Mouse (Mus musculus): Measurements from ENCODE around the gene Ksr2. TPM values are rescaled to one million over a fixed set of nuclear protein-coding genes. Genes with fewer than 3 reads are reported as not detected.

Gene Ksr2
- total and polyA plus RNA-seq, 3 experiments, result not detected

DNA sequence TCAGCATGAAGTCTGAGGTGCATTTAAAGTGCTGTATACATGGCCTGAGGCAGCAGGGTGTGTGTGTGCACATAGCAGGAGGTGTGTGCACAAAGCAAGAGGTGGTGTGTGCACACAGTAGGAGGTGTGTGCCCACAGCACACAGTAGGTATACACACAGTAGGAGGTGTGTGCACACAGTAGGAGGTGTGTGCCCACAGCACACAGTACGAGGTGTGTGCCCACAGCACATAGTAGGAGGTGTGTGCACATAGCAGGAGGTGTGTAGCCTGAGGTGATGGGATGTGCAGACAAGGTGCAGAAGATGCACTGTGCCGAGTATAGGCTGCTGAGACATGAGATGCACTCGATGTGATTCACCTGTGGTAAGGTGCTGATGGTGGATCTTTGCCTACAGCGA, 140.7 kb downstream of the Ksr2 start:
- Histone ChIP-seq H3K9ac (ENCODE audit: control insufficient read depth, low read depth, low read length, poor library complexity, severe bottlenecking) (no peak overlapping the region), H3K27me3 (ENCODE audit: control insufficient read depth in 1 of 2, insufficient read depth in 2 of 2, low read length in 2 of 2) (no peaks in the 10 kb centered on the region), H3K79me2 (ENCODE audit: control insufficient read depth, insufficient read depth, low read length, poor library complexity) (no peaks in the 10 kb centered on the region), H3K36me3 (ENCODE audit: control insufficient read depth in 1 of 2, insufficient read depth in 2 of 2, low read length in 2 of 2) (no peaks in the 10 kb centered on the region), H3K27ac (ENCODE audit: control insufficient read depth, low read depth, low read length) (no peak overlapping the region), H3K9me3 (replicated peaks; ENCODE audit: insufficient read depth, low read length) (no peaks in the 10 kb centered on the region), H3K4me3 (ENCODE audit: control insufficient read depth in 1 of 2, insufficient read depth in 1 of 2, low read depth in 2 of 2, low read length in 2 of 2) (no peak overlapping the region), H3K4me1 (ENCODE audit: control insufficient read depth in 1 of 2, insufficient read depth in 2 of 2, low read length in 2 of 2) (no peaks in the 10 kb centered on the region)
- TF ChIP-seq USF1 (IDR thresholded peaks at IDR 0.05; ENCODE audit: low read depth, low read length), result no peak
- peak; percentile 79 for TF ChIP-seq ZKSCAN1 (IDR thresholded peaks at IDR 0.05; ENCODE audit: low read depth, low read length)
- no peak for TF ChIP-seq SIN3A (IDR thresholded peaks at IDR 0.05; ENCODE audit: low read length)
- TF ChIP-seq E2F4 (IDR thresholded peaks at IDR 0.05; ENCODE audit: borderline replicate concordance, low read depth, low read length), result no peak
- TF ChIP-seq MYB (IDR thresholded peaks at IDR 0.05; ENCODE audit: low read depth, low read length), result no peak
- TF ChIP-seq ETS1 (IDR thresholded peaks at IDR 0.05; ENCODE audit: low read depth, low read length), result no peak
- TF ChIP-seq NRF1 (IDR thresholded peaks at IDR 0.05; ENCODE audit: insufficient read depth, low read depth, low read length, poor library complexity, severe bottlenecking), result no peak
- no peak for DNase-seq (ENCODE audit: low read depth, low spot score)

DNA sequence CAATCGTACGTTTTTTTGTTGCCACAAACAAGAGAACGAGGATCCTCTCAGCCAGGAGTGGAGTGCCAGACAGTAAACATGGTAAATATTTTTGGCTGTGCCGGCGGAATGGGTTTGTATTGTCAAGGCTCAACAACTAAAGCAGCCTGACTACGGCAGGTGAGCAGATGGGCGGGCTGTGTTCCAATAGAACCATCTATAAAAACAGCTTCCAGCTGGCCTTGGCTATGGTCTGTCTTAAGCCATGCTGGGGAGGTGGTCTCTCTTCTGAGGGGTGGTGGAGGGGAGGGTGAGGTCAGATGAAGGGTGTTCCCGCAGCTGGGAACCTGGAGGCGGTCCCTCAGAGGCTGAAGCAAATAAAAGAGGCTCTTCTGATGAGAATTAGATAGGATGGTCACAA, 142.8 kb downstream of the Ksr2 start:
- Histone ChIP-seq H3K27me3 (ENCODE audit: control insufficient read depth in 1 of 2, insufficient read depth in 2 of 2, low read length in 2 of 2) (no peaks in the 10 kb centered on the region), H3K4me1 (ENCODE audit: control insufficient read depth in 1 of 2, insufficient read depth in 2 of 2, low read length in 2 of 2) (no peaks in the 10 kb centered on the region), H3K9ac (ENCODE audit: control insufficient read depth, low read depth, low read length, poor library complexity, severe bottlenecking) (no peak overlapping the region), H3K27ac (ENCODE audit: control insufficient read depth, low read depth, low read length) (no peak overlapping the region), H3K79me2 (ENCODE audit: control insufficient read depth, insufficient read depth, low read length, poor library complexity) (no peaks in the 10 kb centered on the region), H3K4me3 (ENCODE audit: control insufficient read depth in 1 of 2, insufficient read depth in 1 of 2, low read depth in 2 of 2, low read length in 2 of 2) (no peak overlapping the region), H3K36me3 (ENCODE audit: control insufficient read depth in 1 of 2, insufficient read depth in 2 of 2, low read length in 2 of 2) (no peaks in the 10 kb centered on the region), H3K9me3 (replicated peaks; ENCODE audit: insufficient read depth, low read length) (no peaks in the 10 kb centered on the region)
- DNase-seq (ENCODE audit: low read depth, low spot score), result no peak
- TF ChIP-seq MXI1 (IDR thresholded peaks at IDR 0.05; ENCODE audit: low read depth, low read length) (no peak), USF1 (IDR thresholded peaks at IDR 0.05; ENCODE audit: low read depth, low read length) (no peak), TCF12 (IDR thresholded peaks at IDR 0.05; ENCODE audit: low read depth, low read length) (no peak), SIN3A (IDR thresholded peaks at IDR 0.05; ENCODE audit: low read length) (no peak), GATA1 (IDR thresholded peaks at IDR 0.05; ENCODE audit: low read depth, low read length) (no peak), ZNF384 (IDR thresholded peaks at IDR 0.05; ENCODE audit: low read depth, low read length) (no peak), MAX (IDR thresholded peaks at IDR 0.05; ENCODE audit: low read length) (no peak), MYB (IDR thresholded peaks at IDR 0.05; ENCODE audit: low read depth, low read length) (no peak), CTCF (IDR thresholded peaks at IDR 0.05 in 2 of 3, conservative IDR thresholded peaks at IDR 0.05 in 1 of 3; ENCODE audit: control insufficient read depth in 1 of 3, insufficient read depth in 1 of 3, low read depth in 2 of 3, low read length in 3 of 3, poor library complexity in 1 of 3, severe bottlenecking in 1 of 3) (no peak), MEF2A (IDR thresholded peaks at IDR 0.05; ENCODE audit: extremely low read depth, insufficient replicate concordance, low read depth, low read length, poor library complexity, severe bottlenecking) (no peak)

DNA sequence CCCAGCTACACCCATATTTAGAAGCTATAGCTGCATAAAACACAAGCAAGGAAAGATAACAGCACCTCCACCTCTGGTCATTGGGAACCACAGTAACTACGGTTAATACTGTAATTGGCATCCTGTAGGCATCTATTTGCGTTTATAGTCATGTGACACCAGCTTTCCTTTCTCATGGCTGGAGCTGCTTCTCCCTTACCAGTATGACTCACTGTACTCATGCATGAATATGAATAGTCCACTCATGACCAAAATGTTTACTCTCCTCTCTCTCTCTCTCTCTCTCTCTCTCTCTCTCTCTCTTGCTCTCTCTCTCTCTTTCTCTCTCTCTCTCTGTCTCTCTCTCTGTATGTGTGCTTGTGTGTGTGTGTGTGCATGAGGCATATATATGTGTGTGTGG, 147.3 kb downstream of the Ksr2 start:
- no peaks in the 10 kb centered on the region for H3K79me2 ChIP-seq (ENCODE audit: control insufficient read depth, insufficient read depth, low read length, poor library complexity)
- TF ChIP-seq TBP (IDR thresholded peaks at IDR 0.05; ENCODE audit: low read depth, low read length) (no peak), JUND (IDR thresholded peaks at IDR 0.05; ENCODE audit: low read depth, low read length) (no peak), UBTF (IDR thresholded peaks at IDR 0.05; ENCODE audit: borderline replicate concordance, insufficient read depth, low read depth, low read length) (no peak), CHD1 (IDR thresholded peaks at IDR 0.05; ENCODE audit: low read depth, low read length) (no peak), EP300 (IDR thresholded peaks at IDR 0.05; ENCODE audit: low read depth in 1 of 2, low read length in 2 of 2) (no peak), E2F4 (IDR thresholded peaks at IDR 0.05; ENCODE audit: borderline replicate concordance, low read depth, low read length) (no peak), TAL1 (IDR thresholded peaks at IDR 0.05; ENCODE audit: low read length) (no peak), RAD21 (IDR thresholded peaks at IDR 0.05; ENCODE audit: low read depth, low read length) (no peak), NELFE (IDR thresholded peaks at IDR 0.05; ENCODE audit: low read depth, low read length) (no peak), SIN3A (IDR thresholded peaks at IDR 0.05; ENCODE audit: low read length) (no peak), ZMIZ1 (IDR thresholded peaks at IDR 0.05; ENCODE audit: low read depth, low read length) (no peak), NRF1 (IDR thresholded peaks at IDR 0.05; ENCODE audit: insufficient read depth, low read depth, low read length, poor library complexity, severe bottlenecking) (no peak)
- no peaks in the 10 kb centered on the region for H3K9me3 ChIP-seq (replicated peaks; ENCODE audit: insufficient read depth, low read length)

More for the DNA sequence above, 147.3 kb downstream of the Ksr2 start:
- no peaks in the 10 kb centered on the region for H3K4me1 ChIP-seq (ENCODE audit: control insufficient read depth in 1 of 2, insufficient read depth in 2 of 2, low read length in 2 of 2)
- no peaks in the 10 kb centered on the region for H3K27me3 ChIP-seq (ENCODE audit: control insufficient read depth in 1 of 2, insufficient read depth in 2 of 2, low read length in 2 of 2)
- H3K9ac ChIP-seq (ENCODE audit: control insufficient read depth, low read depth, low read length, poor library complexity, severe bottlenecking), result no peak overlapping the region
- H3K36me3 ChIP-seq (ENCODE audit: control insufficient read depth in 1 of 2, insufficient read depth in 2 of 2, low read length in 2 of 2), result no peaks in the 10 kb centered on the region
- H3K4me3 ChIP-seq (ENCODE audit: control insufficient read depth in 1 of 2, insufficient read depth in 1 of 2, low read depth in 2 of 2, low read length in 2 of 2), result no peak overlapping the region
- no peak for DNase-seq (ENCODE audit: low read depth, low spot score)
- no peak overlapping the region for H3K27ac ChIP-seq (ENCODE audit: control insufficient read depth, low read depth, low read length)
